9 mouse cellular contexts compared by ENCODE assay signal in the genomic region with DNA sequence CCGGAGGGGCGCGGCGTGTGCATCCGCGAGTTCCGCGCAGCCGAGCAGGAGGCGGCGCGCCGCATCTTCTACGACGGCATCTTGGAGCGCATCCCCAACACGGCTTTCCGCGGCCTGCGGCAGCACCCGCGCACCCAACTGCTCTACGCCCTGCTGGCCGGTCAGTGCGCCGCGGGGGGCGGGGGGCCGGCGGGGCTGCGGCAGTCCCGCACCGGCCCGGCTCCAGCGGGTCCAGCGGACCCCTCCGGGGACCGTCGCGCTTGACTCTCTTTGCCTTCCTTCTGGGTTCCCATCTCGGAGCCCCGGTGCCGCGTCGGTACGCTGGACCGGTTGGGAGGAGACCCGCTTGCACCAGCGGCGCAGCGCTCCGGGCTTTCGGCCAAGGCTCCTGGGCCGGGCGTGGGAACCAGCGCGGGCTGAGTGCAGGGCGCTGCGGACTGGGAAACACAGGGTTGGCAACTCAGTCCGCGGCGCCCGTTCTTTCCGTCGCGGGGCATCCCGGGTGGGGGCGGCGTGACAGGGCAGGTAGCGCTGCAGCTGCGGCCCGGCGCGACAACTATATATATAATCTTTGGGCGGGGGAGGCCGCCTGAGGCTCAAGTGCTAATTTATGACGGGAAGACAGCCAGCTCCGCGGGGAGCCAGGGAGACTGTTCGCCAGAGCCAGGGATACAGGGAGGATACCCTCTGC. TPM values are rescaled to one million over a fixed set of nuclear protein-coding genes. Genes with fewer than 3 reads are reported as not detected.
DNase-seq lines count a peak whose midpoint lies in the region; ATAC-seq and TF ChIP-seq lines count a peak whose summit lies in the region.
"Had no signal": no experiment of that assay in that cellular context is flagged by ENCODE, and none has a peak within 500 bp of the region (broad histone marks: within the 10 kb centered on the region; RNA-seq: fewer than 3 reads in every experiment).

No protein-coding gene starts in this region.

- peaks cover 58% of the 10 kb centered on the region for H3K27me3 ChIP-seq in embryonic facial prominence, embryonic 14.5 days (replicated peaks; ENCODE audit: control insufficient read depth, insufficient read depth, low read length)
- peaks cover 53% of the 10 kb centered on the region for H3K27me3 ChIP-seq in liver, postnatal 0 days (ENCODE audit: insufficient read depth, low read length)

- peaks cover 4% of the 10 kb centered on the region; the same call in 1 of the 2 replicates for H3K4me1 ChIP-seq in embryonic facial prominence, embryonic 14.5 days (ENCODE audit: control insufficient read depth, insufficient read depth, low read length)
- peaks cover 17% of the 10 kb centered on the region; the same call in 1 of the 2 replicates for H3K4me1 ChIP-seq in liver, postnatal 0 days (ENCODE audit: insufficient read depth)

- no peaks in the 10 kb centered on the region for H3K36me3 ChIP-seq in embryonic facial prominence, embryonic 14.5 days (ENCODE audit: control insufficient read depth, insufficient read depth, low read length)
- H3K36me3 ChIP-seq in liver, postnatal 0 days (replicated peaks; ENCODE audit: insufficient read depth, low read length), result no peaks in the 10 kb centered on the region

- no peak for TF ChIP-seq CTCF in liver, postnatal 0 days (IDR thresholded peaks at IDR 0.05; ENCODE audit: low read depth)

- 0% methylated on average over 27 of the region's 80 CpGs for WGBS in embryonic facial prominence, embryonic 14.5 days
- under 1% methylated on average over 71 of the region's 80 CpGs for WGBS in liver, postnatal 0 days (ENCODE audit: insufficient replicate concordance)

- DNase-seq in urinary bladder, postnatal 25 days (ENCODE audit: low spot score), result peak; percentile 31
- no peak for DNase-seq in urinary bladder, adult 2 months (ENCODE audit: low spot score)
- peak; percentile 54 for DNase-seq in embryonic facial prominence, embryonic 14.5 days (ENCODE audit: low spot score)
- DNase-seq in heart, postnatal 10 days, result peak; percentile 60 to 69
- DNase-seq in layer of hippocampus, adult 18-20 months (ENCODE audit: low spot score in 2 of 2), result peak; percentile 50 to 75
- DNase-seq in liver, postnatal 0 days, result peak; percentile 62
- peak; percentile 68 for DNase-seq in ovary, postnatal 36 days (ENCODE audit: low spot score)

- peak overlapping the region; percentile 67 for H3K4me3 ChIP-seq in embryonic facial prominence, embryonic 14.5 days (ENCODE audit: low read depth, low read length)
- peak overlapping the region; percentile 56 for H3K4me3 ChIP-seq in liver, postnatal 0 days (ENCODE audit: low read depth, low read length)
- H3K4me3 ChIP-seq: myocyte had no signal

- TF ChIP-seq EP300 in liver, postnatal 0 days (IDR thresholded peaks at IDR 0.05; ENCODE audit: low read depth), result no peak

- ATAC-seq in embryonic facial prominence, embryonic 14.5 days (ENCODE audit: low read depth), result peak; percentile 24; the same call in 1 of the 2 replicates
- no peak for ATAC-seq in liver, postnatal 0 days
- ATAC-seq in monocyte, adult 5-6 weeks (replicated peaks; ENCODE audit: insufficient number of reproducible peaks, low FRiP score, low TSS enrichment, poor library complexity, severe bottlenecking), result no peak

- intact Hi-C loops in heart, postnatal 10 days (cut with DNase I), result no loop called here

- no peaks in the 10 kb centered on the region for H3K9me3 ChIP-seq in embryonic facial prominence, embryonic 14.5 days (ENCODE audit: control insufficient read depth, low read length)
- H3K9me3 ChIP-seq in liver, postnatal 0 days (ENCODE audit: low read length), result no peaks in the 10 kb centered on the region

- no peak overlapping the region for H3K27ac ChIP-seq in embryonic facial prominence, embryonic 14.5 days (replicated peaks; ENCODE audit: low read depth, low read length)
- H3K27ac ChIP-seq in liver, postnatal 0 days (ENCODE audit: low read depth), result no peak overlapping the region

- H3K9ac ChIP-seq in embryonic facial prominence, embryonic 14.5 days (ENCODE audit: low read depth, low read length), result peak overlapping the region; percentile 59
- peak overlapping the region; percentile 4; the same call in 1 of the 2 replicates for H3K9ac ChIP-seq in liver, postnatal 0 days (replicated peaks)

- H3K4me2 ChIP-seq in embryonic facial prominence, embryonic 14.5 days (ENCODE audit: low read depth, low read length), result peak overlapping the region; percentile 97
- peak overlapping the region; percentile 70 for H3K4me2 ChIP-seq in liver, postnatal 0 days (ENCODE audit: low read depth, low read length)

RNA-seq across cellular contexts. Expression of a gene that starts 1.4 kb away (rescaled TPM):
- 1.2 and 1.5 TPM in 2 replicates for polyA plus RNA-seq in urinary bladder, adult 2 months (2012; rRNA removed)
- polyA plus RNA-seq in embryonic facial prominence, embryonic 14.5 days (2014; fragmentation: Nextera tagmentation; extraction: Ambion mirVana), result 0.31 and 0.38 TPM in 2 replicates
- total RNA-seq in heart, postnatal 10 days (2021), result 1 to 10 TPM; 1.8 to 2.4 TPM
- 100 to 1,000 TPM; 144 to 150 TPM for total RNA-seq in layer of hippocampus, adult 18-20 months (2021)
- 0.08 and 0.14 TPM in 2 replicates for polyA plus RNA-seq in liver, postnatal 0 days (2015; fragmentation: Nextera tagmentation; extraction: Ambion mirVana)
- total RNA-seq in monocyte, adult 5-6 weeks (2017), result 8.2 to 9.5 TPM (median 8.4 TPM) in 3 replicates

RNA-seq across cellular contexts. Expression of a gene that starts 14.0 kb away (rescaled TPM):
- polyA plus RNA-seq in urinary bladder, adult 2 months (2012; rRNA removed), result 8.4 and 8.5 TPM in 2 replicates
- polyA plus RNA-seq in embryonic facial prominence, embryonic 14.5 days (2014; fragmentation: Nextera tagmentation; extraction: Ambion mirVana), result 78.7 and 81.0 TPM in 2 replicates
- total RNA-seq in heart, postnatal 10 days (2021), result 1 to 10 TPM; 7.0 to 7.5 TPM
- total RNA-seq in layer of hippocampus, adult 18-20 months (2021), result 10 to 100 TPM; 62.2 to 63.7 TPM
- 3.6 and 6.0 TPM in 2 replicates for polyA plus RNA-seq in liver, postnatal 0 days (2015; fragmentation: Nextera tagmentation; extraction: Ambion mirVana)
- total RNA-seq in monocyte, adult 5-6 weeks (2017), result 4.8 TPM in 1 of 3 replicates, not detected in the others

Comparison
In these comparisons a context has a peak if more than half of its experiments do, and no peak if none do; other contexts are left out.
1. RNA of a gene that starts 1.4 kb away (total RNA-seq): 144 to 150 TPM in layer of hippocampus, adult 18-20 months; 8.2 to 9.5 TPM in monocyte, adult 5-6 weeks and 1.8 to 2.4 TPM in heart, postnatal 10 days; every median in the first group is over 10 times any median in the second.
2. RNA of a gene that starts 14.0 kb away (total RNA-seq): 62.2 to 63.7 TPM in layer of hippocampus, adult 18-20 months; 7.0 to 7.5 TPM in heart, postnatal 10 days and 4.8 TPM in monocyte, adult 5-6 weeks; every median in the first group is over 4 times any median in the second.